In genomic region chr19:44229776-44230175, GRCm38 (mm10) we compare ENCODE assay signal across 34 mouse cellular contexts. TPM values are rescaled to one million over a fixed set of nuclear protein-coding genes. Genes with fewer than 3 reads are reported as not detected.
DNase-seq lines count a peak whose midpoint lies in the region; ATAC-seq and TF ChIP-seq lines count a peak whose summit lies in the region.
"Had no signal": no experiment of that assay in that cellular context is flagged by ENCODE, and none has a peak within 500 bp of the region (broad histone marks: within the 10 kb centered on the region; RNA-seq: fewer than 3 reads in every experiment).

No protein-coding gene starts in this region.

- H3K9ac ChIP-seq in forebrain, embryonic 14.5 days (ENCODE audit: low read length) = no peak overlapping the region
- no peak overlapping the region for H3K9ac ChIP-seq in forebrain, embryonic 16.5 days (replicated peaks; ENCODE audit: low read depth, low read length)
- H3K9ac ChIP-seq in hindbrain, postnatal 0 days (replicated peaks; ENCODE audit: low read length) = no peak overlapping the region
- H3K9ac ChIP-seq in hindbrain, embryonic 16.5 days (ENCODE audit: low read depth, low read length) = no peak overlapping the region
- no peak overlapping the region for H3K9ac ChIP-seq in kidney, embryonic 15.5 days
- H3K9ac ChIP-seq: embryonic facial prominence, embryonic 12.5 days; embryonic facial prominence, embryonic 15.5 days; forebrain, embryonic 15.5 days; hindbrain, embryonic 15.5 days had no signal

- H3K9me3 ChIP-seq in forebrain, embryonic 14.5 days (replicated peaks; ENCODE audit: control insufficient read depth, low read length) = no peaks in the 10 kb centered on the region
- no peaks in the 10 kb centered on the region for H3K9me3 ChIP-seq in forebrain, embryonic 16.5 days (ENCODE audit: control insufficient read depth, low read length)
- H3K9me3 ChIP-seq in hindbrain, postnatal 0 days (ENCODE audit: low read length) = no peaks in the 10 kb centered on the region
- no peaks in the 10 kb centered on the region for H3K9me3 ChIP-seq in hindbrain, embryonic 16.5 days (ENCODE audit: control insufficient read depth, low read length)
- H3K9me3 ChIP-seq in kidney, embryonic 15.5 days (replicated peaks) = no peaks in the 10 kb centered on the region
- H3K9me3 ChIP-seq: embryonic facial prominence, embryonic 12.5 days; embryonic facial prominence, embryonic 15.5 days; forebrain, embryonic 15.5 days; hindbrain, embryonic 10.5 days; hindbrain, embryonic 15.5 days had no signal

- 73% methylated on average over 2 of the region's 2 CpGs for WGBS in forebrain, embryonic 14.5 days
- WGBS in forebrain, embryonic 16.5 days = 61% methylated on average over 2 of the region's 2 CpGs
- WGBS in hindbrain, postnatal 0 days = 67% methylated on average over 2 of the region's 2 CpGs
- WGBS in hindbrain, embryonic 16.5 days = 80% methylated on average over 2 of the region's 2 CpGs
- WGBS in kidney, embryonic 15.5 days = 73% methylated on average over 2 of the region's 2 CpGs

- peak; percentile 24 for DNase-seq in adrenal gland, postnatal 14 days
- no peak for DNase-seq in adrenal gland, postnatal 36 days
- DNase-seq in forebrain, embryonic 14.5 days (ENCODE audit: low spot score) = peak; percentile 28
- DNase-seq in hindbrain, postnatal 0 days (ENCODE audit: low spot score) = peak; percentile 44
- DNase-seq in adipocyte (ENCODE audit: low spot score) = peak; percentile 85
- DNase-seq: adrenal gland, adult 2 months; B cell, adult 2 months; cerebellum, adult 18-20 months; cerebellum, adult 9-11 months; gastrocnemius, postnatal 10 days; gastrocnemius, postnatal 36 days; kidney, adult 18-20 months; kidney, adult 9 months had no signal

- no peaks in the 10 kb centered on the region for H3K36me3 ChIP-seq in forebrain, embryonic 14.5 days (ENCODE audit: control insufficient read depth, insufficient read depth, low read length)
- H3K36me3 ChIP-seq in forebrain, embryonic 16.5 days (ENCODE audit: control insufficient read depth, insufficient read depth) = no peaks in the 10 kb centered on the region
- H3K36me3 ChIP-seq in hindbrain, postnatal 0 days (ENCODE audit: insufficient read depth, low read length) = no peaks in the 10 kb centered on the region
- no peaks in the 10 kb centered on the region for H3K36me3 ChIP-seq in hindbrain, embryonic 16.5 days (ENCODE audit: control insufficient read depth, insufficient read depth, low read length)
- H3K36me3 ChIP-seq in kidney, embryonic 15.5 days = no peaks in the 10 kb centered on the region
- H3K36me3 ChIP-seq: embryonic facial prominence, embryonic 12.5 days; embryonic facial prominence, embryonic 15.5 days; forebrain, embryonic 15.5 days; G1E; hindbrain, embryonic 10.5 days; hindbrain, embryonic 15.5 days had no signal

- H3K4me2 ChIP-seq in forebrain, embryonic 14.5 days (ENCODE audit: low read length) = no peak overlapping the region
- H3K4me2 ChIP-seq in forebrain, embryonic 16.5 days (ENCODE audit: low read length) = no peak overlapping the region
- H3K4me2 ChIP-seq in hindbrain, postnatal 0 days (ENCODE audit: low read depth, low read length) = no peak overlapping the region
- no peak overlapping the region for H3K4me2 ChIP-seq in hindbrain, embryonic 16.5 days (ENCODE audit: low read length)
- H3K4me2 ChIP-seq in kidney, embryonic 15.5 days = no peak overlapping the region
- H3K4me2 ChIP-seq: embryonic facial prominence, embryonic 12.5 days; embryonic facial prominence, embryonic 15.5 days; forebrain, embryonic 15.5 days; heart, embryonic 11.5 days; hindbrain, embryonic 15.5 days had no signal

- TF ChIP-seq CTCF in hindbrain, postnatal 0 days (IDR thresholded peaks at IDR 0.05; ENCODE audit: low read depth) = no peak

- no peaks in the 10 kb centered on the region for H3K27me3 ChIP-seq in forebrain, embryonic 14.5 days (replicated peaks; ENCODE audit: control insufficient read depth, insufficient read depth, low read length)
- no peaks in the 10 kb centered on the region for H3K27me3 ChIP-seq in forebrain, embryonic 16.5 days (replicated peaks; ENCODE audit: control insufficient read depth, insufficient read depth, low read length)
- no peaks in the 10 kb centered on the region for H3K27me3 ChIP-seq in hindbrain, postnatal 0 days (ENCODE audit: insufficient read depth, low read length)
- no peaks in the 10 kb centered on the region for H3K27me3 ChIP-seq in hindbrain, embryonic 16.5 days (replicated peaks; ENCODE audit: control insufficient read depth, insufficient read depth, low read length)
- 0 out of 2 replicates have a peak, but pooled peaks cover 2% of the 10 kb centered on the region for H3K27me3 ChIP-seq in kidney, embryonic 15.5 days
- H3K27me3 ChIP-seq: embryonic facial prominence, embryonic 12.5 days; embryonic facial prominence, embryonic 15.5 days; forebrain, embryonic 15.5 days; hindbrain, embryonic 15.5 days had no signal

- no peaks in the 10 kb centered on the region for H3K4me1 ChIP-seq in forebrain, embryonic 14.5 days (ENCODE audit: control insufficient read depth, insufficient read depth, low read length)
- H3K4me1 ChIP-seq in forebrain, embryonic 16.5 days (replicated peaks; ENCODE audit: control insufficient read depth, insufficient read depth, low read length) = no peaks in the 10 kb centered on the region
- H3K4me1 ChIP-seq in hindbrain, postnatal 0 days (ENCODE audit: insufficient read depth, low read length) = no peaks in the 10 kb centered on the region
- no peaks in the 10 kb centered on the region for H3K4me1 ChIP-seq in hindbrain, embryonic 16.5 days (ENCODE audit: control insufficient read depth, insufficient read depth, low read depth, low read length)
- H3K4me1 ChIP-seq in kidney, embryonic 15.5 days = no peaks in the 10 kb centered on the region
- H3K4me1 ChIP-seq: embryonic facial prominence, embryonic 12.5 days; embryonic facial prominence, embryonic 15.5 days; forebrain, embryonic 15.5 days; hindbrain, embryonic 10.5 days; hindbrain, embryonic 15.5 days had no signal

- no peak overlapping the region for H3K27ac ChIP-seq in forebrain, embryonic 14.5 days (ENCODE audit: low read depth, low read length)
- no peak overlapping the region for H3K27ac ChIP-seq in forebrain, embryonic 16.5 days (ENCODE audit: low read length)
- no peak overlapping the region for H3K27ac ChIP-seq in hindbrain, postnatal 0 days
- no peak overlapping the region for H3K27ac ChIP-seq in hindbrain, embryonic 16.5 days (ENCODE audit: low read depth, low read length)
- H3K27ac ChIP-seq in kidney, embryonic 15.5 days = no peak overlapping the region
- H3K27ac ChIP-seq: embryonic facial prominence, embryonic 12.5 days; embryonic facial prominence, embryonic 15.5 days; forebrain, embryonic 15.5 days; hindbrain, embryonic 10.5 days; hindbrain, embryonic 15.5 days had no signal

- ATAC-seq in forebrain, embryonic 14.5 days = no peak
- ATAC-seq in forebrain, embryonic 16.5 days = no peak
- ATAC-seq in hindbrain, postnatal 0 days = no peak
- ATAC-seq in hindbrain, embryonic 16.5 days = no peak
- no peak for ATAC-seq in kidney, embryonic 15.5 days (replicated peaks; ENCODE audit: low FRiP score)
- ATAC-seq: forebrain, embryonic 15.5 days; inflammation-experienced regulatory T-cells, adult 6 months; intestine, embryonic 16.5 days; Patski had no signal

- no peak overlapping the region for H3K4me3 ChIP-seq in forebrain, embryonic 14.5 days (ENCODE audit: low read depth, low read length)
- H3K4me3 ChIP-seq in forebrain, embryonic 16.5 days (replicated peaks; ENCODE audit: low read length) = no peak overlapping the region
- H3K4me3 ChIP-seq in hindbrain, postnatal 0 days (ENCODE audit: low read length) = no peak overlapping the region
- no peak overlapping the region for H3K4me3 ChIP-seq in hindbrain, embryonic 16.5 days (ENCODE audit: low read length)
- H3K4me3 ChIP-seq in kidney, embryonic 15.5 days (replicated peaks) = no peak overlapping the region
- H3K4me3 ChIP-seq: embryonic facial prominence, embryonic 12.5 days; embryonic facial prominence, embryonic 15.5 days; forebrain, embryonic 15.5 days; hindbrain, embryonic 10.5 days; hindbrain, embryonic 15.5 days had no signal

RNA-seq across cellular contexts. Expression of gene Scd3, which starts 26.7 kb away (rescaled TPM):
- 0.15 TPM in 1 of 2 replicates, not detected in the other for total RNA-seq in adrenal gland, postnatal 14 days (2021)
- total RNA-seq in adrenal gland, postnatal 36 days (2021) = under 1 TPM; 0.16 to 0.83 TPM
- 2.0 and 2.1 TPM in 2 replicates for polyA plus RNA-seq in forebrain, embryonic 14.5 days (2014; fragmentation: Nextera tagmentation; extraction: Ambion mirVana)
- 1.8 and 2.1 TPM in 2 replicates for polyA plus RNA-seq in forebrain, embryonic 16.5 days (2015; fragmentation: Nextera tagmentation; extraction: Ambion mirVana)
- total RNA-seq in hindbrain, postnatal 0 days (2014; rRNA removed) = 0.31 and 2.7 TPM in 2 replicates
- polyA plus RNA-seq in hindbrain, postnatal 0 days (2015; fragmentation: Nextera tagmentation; extraction: Ambion mirVana) = 4.7 and 4.8 TPM in 2 replicates
- 4.9 and 6.6 TPM in 2 replicates for polyA plus RNA-seq in hindbrain, embryonic 16.5 days (2015; fragmentation: Nextera tagmentation; extraction: Ambion mirVana)
- polyA plus RNA-seq in kidney, embryonic 15.5 days (2015; fragmentation: Nextera tagmentation; extraction: Ambion mirVana) = 0.45 and 0.66 TPM in 2 replicates
- total RNA-seq: CH12.LX; common myeloid progenitor, adult 5-6 weeks; gastrocnemius, adult 18-20 months; gastrocnemius, postnatal 10 days; gastrocnemius, postnatal 36 days; granulocyte monocyte progenitor cell, adult 5-6 weeks; heart, postnatal 25 days had no signal
- polyA plus RNA-seq: adrenal gland, adult 2 months; G1E; inflammation-experienced regulatory T-cells, adult 6 months had no signal

RNA-seq across cellular contexts. Expression of gene Pkd2l1, which starts 37.5 kb away (rescaled TPM):
- not detected in 2 replicates for total RNA-seq in adrenal gland, postnatal 14 days (2021)
- not detected for total RNA-seq in adrenal gland, postnatal 36 days (2021)
- polyA plus RNA-seq in forebrain, embryonic 14.5 days (2014; fragmentation: Nextera tagmentation; extraction: Ambion mirVana) = 0.15 TPM in 2 replicates
- not detected in 2 replicates for polyA plus RNA-seq in forebrain, embryonic 16.5 days (2015; fragmentation: Nextera tagmentation; extraction: Ambion mirVana)
- total RNA-seq in hindbrain, postnatal 0 days (2014; rRNA removed) = 0.84 and 1.1 TPM in 2 replicates
- polyA plus RNA-seq in hindbrain, postnatal 0 days (2015; fragmentation: Nextera tagmentation; extraction: Ambion mirVana) = 0.33 and 0.69 TPM in 2 replicates
- polyA plus RNA-seq in hindbrain, embryonic 16.5 days (2015; fragmentation: Nextera tagmentation; extraction: Ambion mirVana) = 0.75 and 1.4 TPM in 2 replicates
- 0.05 and 0.09 TPM in 2 replicates for polyA plus RNA-seq in kidney, embryonic 15.5 days (2015; fragmentation: Nextera tagmentation; extraction: Ambion mirVana)
- total RNA-seq: adrenal gland, adult 2 months; common myeloid progenitor, adult 5-6 weeks; G1E; gastrocnemius, adult 18-20 months; gastrocnemius, postnatal 10 days; gastrocnemius, postnatal 36 days; granulocyte monocyte progenitor cell, adult 5-6 weeks; heart, adult 8-10 months; heart, postnatal 25 days had no signal
- polyA plus RNA-seq: adrenal gland, adult 2 months; embryonic facial prominence, embryonic 12.5 days; embryonic facial prominence, embryonic 15.5 days; G1E; heart, embryonic 11.5 days; heart, embryonic 14.5 days; heart, postnatal 0 days; intestine, embryonic 16.5 days had no signal

Comparison
In these comparisons a context has a peak if more than half of its experiments do, and no peak if none do; other contexts are left out.
1. DNase-seq: peak in adrenal gland, postnatal 14 days (single experiment), forebrain, embryonic 14.5 days (single experiment), hindbrain, postnatal 0 days (single experiment) and adipocyte (single experiment); none in adrenal gland, postnatal 36 days (0 of 2).